Mouse (Mus musculus): ENCODE results near the gene Cyp2b13. TPM values are rescaled to one million over a fixed set of nuclear protein-coding genes. Genes with fewer than 3 reads are reported as not detected.
"Not testable (repeated sequence)": the region's sequence is repeated elsewhere in the genome, so short reads cannot be mapped to it uniquely, and the experiment has no call there.

Gene Cyp2b13
- polyA plus RNA-seq (2014; fragmentation: Nextera tagmentation; extraction: Ambion mirVana), result not detected in 2 replicates

- H3K36me3 ChIP-seq (ENCODE audit: control insufficient read depth, insufficient read depth, low read length); DNase-seq (ENCODE audit: low spot score); ATAC-seq (replicated peaks; ENCODE audit: low FRiP score); H3K27me3 ChIP-seq (ENCODE audit: control insufficient read depth, insufficient read depth, low read length); H3K4me1 ChIP-seq (replicated peaks; ENCODE audit: control insufficient read depth, insufficient read depth, low read length); H3K27ac ChIP-seq (ENCODE audit: low read depth, low read length); H3K9me3 ChIP-seq (ENCODE audit: control insufficient read depth, low read length); H3K9ac ChIP-seq (ENCODE audit: low read length); H3K4me2 ChIP-seq (ENCODE audit: low read depth, low read length, severe bottlenecking); H3K4me3 ChIP-seq (ENCODE audit: low read depth, low read length): not testable (repeated sequence)
- WGBS, result 71% methylated on average over 1 of the region's 2 CpGs
Observed at GRCm38 (mm10) chr7:26061197-26061596, at the start of gene Cyp2b13. Gene Cyp2b13, plus strand, starts transcription at chr7:26061497.

DNA sequence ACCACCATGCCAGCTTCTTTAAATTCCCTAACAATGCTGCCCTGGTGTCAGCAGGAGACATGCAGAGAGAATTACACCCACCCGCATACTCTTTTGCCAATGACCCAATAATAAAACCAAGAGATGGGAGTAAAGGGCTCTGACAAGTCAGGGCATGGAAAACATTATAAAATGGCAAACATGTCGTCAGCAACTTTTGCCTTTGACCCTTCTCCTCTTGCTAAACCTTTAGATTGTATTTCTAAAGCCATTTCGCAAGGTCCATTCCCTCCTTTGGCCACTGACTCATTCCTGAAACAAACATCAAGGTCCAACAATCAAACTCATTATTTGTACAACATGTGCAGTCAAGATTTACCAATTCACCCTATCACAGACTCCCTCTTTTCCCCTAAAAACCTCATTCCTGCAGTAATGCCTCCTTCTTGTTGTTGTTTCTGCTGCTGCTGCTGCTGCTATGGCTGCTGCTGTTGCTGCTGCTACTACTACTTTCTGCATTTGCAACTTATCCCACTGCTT lies 41.4 kb upstream of the Cyp2b13 start:
- H3K27ac ChIP-seq (ENCODE audit: low read depth, low read length); H3K27me3 ChIP-seq (ENCODE audit: control insufficient read depth, insufficient read depth, low read length); H3K9ac ChIP-seq (ENCODE audit: low read length); H3K4me1 ChIP-seq (replicated peaks; ENCODE audit: control insufficient read depth, insufficient read depth, low read length); H3K9me3 ChIP-seq (ENCODE audit: control insufficient read depth, low read length); H3K4me3 ChIP-seq (ENCODE audit: low read depth, low read length); H3K4me2 ChIP-seq (ENCODE audit: low read depth, low read length, severe bottlenecking); H3K36me3 ChIP-seq (ENCODE audit: control insufficient read depth, insufficient read depth, low read length); DNase-seq (ENCODE audit: low spot score); ATAC-seq (replicated peaks; ENCODE audit: low FRiP score): not testable (repeated sequence)
- WGBS, result 60% methylated on average over 1 of the region's 3 CpGs

DNA sequence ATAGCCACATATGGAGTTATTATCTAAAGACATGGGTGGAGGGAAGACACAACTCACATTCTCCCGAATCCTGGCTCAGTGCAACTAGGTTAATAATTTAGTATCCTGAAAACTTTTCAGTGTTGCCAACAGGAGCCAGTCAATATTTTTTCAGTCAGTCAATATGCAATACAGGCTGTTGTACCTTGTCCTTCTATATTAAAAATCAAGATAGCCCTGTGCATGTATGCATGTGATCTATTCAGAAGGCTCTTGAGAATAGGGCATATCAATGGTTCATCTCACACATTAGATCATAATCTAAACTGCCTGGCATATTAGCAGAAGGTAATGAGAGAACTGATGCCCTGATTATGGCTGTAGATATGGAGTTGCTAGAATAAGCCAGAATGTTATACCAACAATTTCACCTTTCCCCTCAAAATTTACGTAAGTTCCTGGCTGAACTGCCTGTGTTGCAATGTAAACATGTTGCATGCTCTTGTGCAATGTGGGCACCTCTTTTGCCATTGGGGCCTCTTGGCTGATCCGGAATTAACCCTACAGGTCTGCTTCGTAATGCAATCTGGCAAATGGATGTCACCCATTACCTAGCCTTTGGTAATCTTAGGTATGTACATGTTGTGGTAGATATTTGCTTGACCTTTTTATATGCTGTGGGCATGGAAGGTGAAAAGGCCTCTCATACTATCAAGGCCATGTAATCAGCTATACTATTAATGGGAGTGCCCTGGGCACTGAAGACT lies 6.2 kb upstream of the Cyp2b13 start:
- H3K4me3 ChIP-seq (ENCODE audit: low read depth, low read length); H3K27me3 ChIP-seq (ENCODE audit: control insufficient read depth, insufficient read depth, low read length); H3K27ac ChIP-seq (ENCODE audit: low read depth, low read length); H3K9ac ChIP-seq (ENCODE audit: low read length); H3K4me2 ChIP-seq (ENCODE audit: low read depth, low read length, severe bottlenecking); H3K9me3 ChIP-seq (ENCODE audit: control insufficient read depth, low read length); ATAC-seq (replicated peaks; ENCODE audit: low FRiP score); H3K4me1 ChIP-seq (replicated peaks; ENCODE audit: control insufficient read depth, insufficient read depth, low read length); DNase-seq (ENCODE audit: low spot score); H3K36me3 ChIP-seq (ENCODE audit: control insufficient read depth, insufficient read depth, low read length): not testable (repeated sequence)
- 80% methylated on average over 3 of the region's 4 CpGs for WGBS

DNA sequence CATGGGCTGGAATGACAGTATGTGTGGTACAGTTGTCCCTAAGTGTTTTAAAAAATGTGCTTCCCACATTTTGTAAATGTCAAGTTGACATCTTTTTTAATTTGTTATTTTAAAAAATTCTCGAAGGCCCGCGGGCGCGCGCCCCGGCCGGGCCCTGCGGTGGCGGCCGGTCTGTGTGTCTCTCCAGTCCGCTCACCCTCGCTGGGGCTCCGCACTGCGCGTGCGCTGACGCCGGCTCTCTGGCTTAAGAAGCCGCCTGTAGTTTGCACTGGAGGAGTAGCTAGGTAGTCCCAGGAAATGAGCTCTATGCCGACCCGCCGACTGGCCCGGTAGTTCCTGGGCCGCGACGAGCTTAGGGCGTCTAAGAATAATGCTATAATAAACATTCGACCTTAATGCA lies 10.4 kb downstream of the Cyp2b13 start:
- H3K27ac ChIP-seq (ENCODE audit: low read depth, low read length); H3K4me1 ChIP-seq (replicated peaks; ENCODE audit: control insufficient read depth, insufficient read depth, low read length); H3K9ac ChIP-seq (ENCODE audit: low read length); H3K27me3 ChIP-seq (ENCODE audit: control insufficient read depth, insufficient read depth, low read length); DNase-seq (ENCODE audit: low spot score); ATAC-seq (replicated peaks; ENCODE audit: low FRiP score); H3K9me3 ChIP-seq (ENCODE audit: control insufficient read depth, low read length); H3K36me3 ChIP-seq (ENCODE audit: control insufficient read depth, insufficient read depth, low read length); H3K4me3 ChIP-seq (ENCODE audit: low read depth, low read length); H3K4me2 ChIP-seq (ENCODE audit: low read depth, low read length, severe bottlenecking): not testable (repeated sequence)
- WGBS, result 56% methylated on average over 29 of the region's 29 CpGs

- H3K4me3 ChIP-seq (ENCODE audit: low read depth, low read length), result no peak overlapping the region
- H3K27me3 ChIP-seq (ENCODE audit: control insufficient read depth, insufficient read depth, low read length), result no peaks in the 10 kb centered on the region
- H3K4me2 ChIP-seq (ENCODE audit: low read depth, low read length, severe bottlenecking), result no peak overlapping the region
- H3K4me1 ChIP-seq (replicated peaks; ENCODE audit: control insufficient read depth, insufficient read depth, low read length), result no peaks in the 10 kb centered on the region
- H3K36me3 ChIP-seq (ENCODE audit: control insufficient read depth, insufficient read depth, low read length), result no peaks in the 10 kb centered on the region
- H3K9me3 ChIP-seq (ENCODE audit: control insufficient read depth, low read length), result peaks cover 7% of the 10 kb centered on the region; the same call in 1 of the 2 replicates
- 71% methylated on average over 2 of the region's 2 CpGs for WGBS
- no peak for DNase-seq (ENCODE audit: low spot score)
- H3K9ac ChIP-seq (ENCODE audit: low read length), result no peak overlapping the region
- H3K27ac ChIP-seq (ENCODE audit: low read depth, low read length), result no peak overlapping the region
- ATAC-seq (replicated peaks; ENCODE audit: low FRiP score), result no peak
Observed at GRCm38 (mm10) chr7:26082595-26082994, 21.3 kb downstream of the Cyp2b13 start.

DNA sequence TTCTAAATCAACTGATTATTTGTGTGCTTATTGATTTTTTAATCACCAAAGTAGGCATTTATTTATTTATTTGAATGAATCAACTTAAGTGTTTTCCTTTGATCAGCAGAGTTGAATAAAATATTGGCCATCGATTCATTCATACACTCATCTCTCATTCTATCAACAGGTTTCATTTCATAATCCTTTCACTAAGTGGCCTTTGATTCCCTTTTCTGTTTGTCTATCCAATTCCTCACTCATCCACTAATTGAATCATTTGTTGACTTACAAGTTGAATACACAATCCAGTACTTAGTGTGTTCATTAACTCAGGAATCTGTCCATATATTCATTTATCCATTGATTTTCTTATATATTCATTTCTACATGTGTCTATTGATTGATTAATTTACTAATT lies 26.1 kb downstream of the Cyp2b13 start:
- Histone ChIP-seq H3K9me3 (ENCODE audit: control insufficient read depth, low read length) (no peaks in the 10 kb centered on the region; the same call in 1 of the 2 replicates), H3K27ac (ENCODE audit: low read depth, low read length) (no peak overlapping the region), H3K4me2 (ENCODE audit: low read depth, low read length, severe bottlenecking) (no peak overlapping the region), H3K9ac (ENCODE audit: low read length) (no peak overlapping the region), H3K4me1 (replicated peaks; ENCODE audit: control insufficient read depth, insufficient read depth, low read length) (no peaks in the 10 kb centered on the region), H3K36me3 (ENCODE audit: control insufficient read depth, insufficient read depth, low read length) (no peaks in the 10 kb centered on the region), H3K4me3 (ENCODE audit: low read depth, low read length) (no peak overlapping the region), H3K27me3 (ENCODE audit: control insufficient read depth, insufficient read depth, low read length) (no peaks in the 10 kb centered on the region)
- 92% methylated on average over 1 of the region's 1 CpGs for WGBS
- DNase-seq (ENCODE audit: low spot score) (no peak), ATAC-seq (replicated peaks; ENCODE audit: low FRiP score) (no peak)

- not testable (repeated sequence) for H3K27ac ChIP-seq (ENCODE audit: low read depth, low read length); DNase-seq (ENCODE audit: low spot score); H3K27me3 ChIP-seq (ENCODE audit: control insufficient read depth, insufficient read depth, low read length); H3K36me3 ChIP-seq (ENCODE audit: control insufficient read depth, insufficient read depth, low read length); H3K9me3 ChIP-seq (ENCODE audit: control insufficient read depth, low read length); H3K4me1 ChIP-seq (replicated peaks; ENCODE audit: control insufficient read depth, insufficient read depth, low read length); H3K4me3 ChIP-seq (ENCODE audit: low read depth, low read length); H3K9ac ChIP-seq (ENCODE audit: low read length); ATAC-seq (replicated peaks; ENCODE audit: low FRiP score); H3K4me2 ChIP-seq (ENCODE audit: low read depth, low read length, severe bottlenecking)
Observed at GRCm38 (mm10) chr7:26088578-26088977, 27.3 kb downstream of the Cyp2b13 start.

DNA sequence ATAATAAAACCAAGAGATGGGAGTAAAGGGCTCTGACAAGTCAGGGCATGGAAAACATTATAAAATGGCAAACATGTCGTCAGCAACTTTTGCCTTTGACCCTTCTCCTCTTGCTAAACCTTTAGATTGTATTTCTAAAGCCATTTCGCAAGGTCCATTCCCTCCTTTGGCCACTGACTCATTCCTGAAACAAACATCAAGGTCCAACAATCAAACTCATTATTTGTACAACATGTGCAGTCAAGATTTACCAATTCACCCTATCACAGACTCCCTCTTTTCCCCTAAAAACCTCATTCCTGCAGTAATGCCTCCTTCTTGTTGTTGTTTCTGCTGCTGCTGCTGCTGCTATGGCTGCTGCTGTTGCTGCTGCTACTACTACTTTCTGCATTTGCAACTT lies 78.3 kb downstream of the Cyp2b13 start:
- ATAC-seq (replicated peaks; ENCODE audit: low FRiP score); H3K36me3 ChIP-seq (ENCODE audit: control insufficient read depth, insufficient read depth, low read length); DNase-seq (ENCODE audit: low spot score); H3K4me2 ChIP-seq (ENCODE audit: low read depth, low read length, severe bottlenecking); H3K27me3 ChIP-seq (ENCODE audit: control insufficient read depth, insufficient read depth, low read length); H3K9me3 ChIP-seq (ENCODE audit: control insufficient read depth, low read length); H3K9ac ChIP-seq (ENCODE audit: low read length); H3K4me1 ChIP-seq (replicated peaks; ENCODE audit: control insufficient read depth, insufficient read depth, low read length); H3K4me3 ChIP-seq (ENCODE audit: low read depth, low read length); H3K27ac ChIP-seq (ENCODE audit: low read depth, low read length): not testable (repeated sequence)
- no CpG with 5 or more reads among the region's 2 CpGs for WGBS

DNA sequence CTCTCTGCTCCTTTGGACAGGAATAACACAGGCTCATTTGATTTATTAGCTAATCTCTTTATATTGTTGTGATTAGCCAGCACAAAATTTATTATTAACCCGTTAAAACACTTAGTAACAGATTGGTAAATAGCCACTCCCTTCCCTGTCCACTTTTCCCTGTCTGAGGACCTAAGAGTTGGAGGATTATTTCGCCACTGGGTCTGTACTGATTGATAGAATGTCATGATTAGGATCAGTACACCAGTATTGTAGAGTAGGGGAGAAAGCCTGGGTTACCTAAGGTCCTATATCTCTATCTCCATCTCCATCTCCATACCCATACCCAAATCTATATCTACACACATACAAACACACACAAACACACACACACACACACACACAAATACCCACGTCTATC lies 82.4 kb downstream of the Cyp2b13 start:
- not testable (repeated sequence) for H3K9ac ChIP-seq (ENCODE audit: low read length); DNase-seq (ENCODE audit: low spot score); H3K27me3 ChIP-seq (ENCODE audit: control insufficient read depth, insufficient read depth, low read length); ATAC-seq (replicated peaks; ENCODE audit: low FRiP score); H3K9me3 ChIP-seq (ENCODE audit: control insufficient read depth, low read length); H3K4me2 ChIP-seq (ENCODE audit: low read depth, low read length, severe bottlenecking); H3K36me3 ChIP-seq (ENCODE audit: control insufficient read depth, insufficient read depth, low read length); H3K27ac ChIP-seq (ENCODE audit: low read depth, low read length); H3K4me3 ChIP-seq (ENCODE audit: low read depth, low read length); H3K4me1 ChIP-seq (replicated peaks; ENCODE audit: control insufficient read depth, insufficient read depth, low read length)
- WGBS, result 78% methylated on average over 1 of the region's 3 CpGs

All from forebrain, embryonic 11.5 days (tissue).